Mouse (Mus musculus) lung, adult 18-20 months (tissue): ENCODE results near the gene Gm7970.
"Not testable (repeated sequence)": the region's sequence is repeated elsewhere in the genome, so short reads cannot be mapped to it uniquely, and the experiment has no call there.

Source experiments
- DNase-seq, 2 experiments: peaks; one replicate each; pipeline ENCODE4 v3.0.0; 2022; ENCODE audit warnings: mixed read lengths in 2 of 2

Gene Gm7970

DNA sequence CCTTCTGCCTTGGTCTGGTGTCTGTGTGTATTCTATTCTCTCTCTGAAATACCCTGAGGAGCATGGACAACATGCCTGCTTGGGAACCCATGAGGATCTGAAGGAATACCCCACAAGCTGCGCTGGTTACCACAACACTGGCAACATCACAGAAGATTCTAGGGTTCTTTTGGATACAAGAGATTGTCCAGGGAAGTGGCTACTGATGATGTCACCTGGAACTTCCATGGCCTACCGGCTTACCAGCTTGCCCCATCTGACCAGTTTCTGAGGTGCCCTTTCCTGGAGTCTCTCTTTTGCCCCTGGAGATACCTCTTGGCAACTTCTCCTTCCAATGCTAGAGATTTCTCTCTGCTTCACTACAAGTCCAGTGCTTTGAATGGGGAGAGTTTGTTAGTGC is at the start of gene Gm7970:
Gene Gm7970 (minus strand): TSS at position 101 of the 400 bp plus-strand sequence.
- DNase-seq, result not testable (repeated sequence)

- DNase-seq, result not testable (repeated sequence)
Observed at GRCm38 (mm10) chr14:41600935-41601334, 45.6 kb upstream of the Gm7970 start.

DNA sequence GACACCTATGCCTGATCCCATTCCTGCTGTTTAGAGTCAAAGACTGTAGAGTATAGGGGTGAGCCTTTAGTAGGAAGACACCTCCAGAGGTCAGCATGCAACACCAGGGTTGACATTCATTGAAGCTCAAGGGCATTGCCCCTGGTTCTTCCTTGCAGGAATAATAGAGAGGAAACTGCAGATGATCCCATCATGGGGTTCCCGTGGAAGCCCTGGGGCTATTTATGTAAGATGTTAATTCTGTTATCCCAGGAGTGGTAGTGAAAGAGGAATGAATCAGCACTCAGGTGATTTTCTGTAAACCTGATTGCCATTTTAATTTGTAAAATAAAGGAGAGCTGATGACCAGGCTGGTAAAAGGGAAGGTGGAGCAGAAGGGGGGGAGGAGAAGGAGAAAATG is 31.0 kb upstream of the Gm7970 start:
- DNase-seq, result not testable (repeated sequence)

DNA sequence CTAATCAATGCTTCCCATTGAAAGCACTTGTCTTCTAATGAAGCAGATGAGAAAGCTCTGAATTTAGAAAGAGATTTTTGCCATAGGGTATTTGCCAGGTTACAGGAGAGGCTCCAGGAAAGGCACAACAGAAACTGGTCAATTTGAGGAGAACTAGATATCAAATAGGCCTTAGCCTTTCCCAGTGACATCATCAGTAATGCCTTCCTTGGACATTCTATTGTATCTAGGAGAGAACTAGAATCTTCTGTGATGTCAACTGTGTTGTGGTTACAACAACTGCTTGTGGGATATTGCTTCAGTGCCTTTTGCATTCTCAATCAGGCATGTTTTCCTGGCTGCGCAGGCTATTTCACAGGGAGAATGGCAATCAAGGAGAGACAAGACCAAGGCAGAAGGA is 17.5 kb upstream of the Gm7970 start, which contains the start of gene 1700049E17Rik2:
Gene 1700049E17Rik2 (plus strand): TSS at position 301 of the 400 bp plus-strand sequence.
- not testable (repeated sequence) for DNase-seq

DNA sequence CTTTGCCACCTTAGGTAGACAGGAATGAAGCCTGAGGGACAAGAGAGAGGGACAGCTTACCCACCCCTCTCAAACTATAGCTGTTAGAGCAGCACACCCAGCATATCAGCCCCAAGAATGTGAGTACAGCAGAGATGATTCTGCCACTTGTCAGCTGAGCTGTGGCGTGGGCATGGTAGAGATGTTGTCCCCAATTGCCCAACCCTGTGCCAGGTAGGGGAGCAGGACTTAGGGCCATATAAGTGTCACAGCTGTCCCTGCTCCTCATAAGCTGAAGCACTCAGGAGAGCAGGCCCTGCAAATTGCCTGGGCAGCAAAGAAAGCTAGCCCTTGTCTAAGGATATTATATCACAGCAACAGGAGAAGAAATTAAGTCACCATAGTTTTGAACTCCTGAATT is 30.7 kb downstream of the Gm7970 start:
- DNase-seq, result not testable (repeated sequence)

DNA sequence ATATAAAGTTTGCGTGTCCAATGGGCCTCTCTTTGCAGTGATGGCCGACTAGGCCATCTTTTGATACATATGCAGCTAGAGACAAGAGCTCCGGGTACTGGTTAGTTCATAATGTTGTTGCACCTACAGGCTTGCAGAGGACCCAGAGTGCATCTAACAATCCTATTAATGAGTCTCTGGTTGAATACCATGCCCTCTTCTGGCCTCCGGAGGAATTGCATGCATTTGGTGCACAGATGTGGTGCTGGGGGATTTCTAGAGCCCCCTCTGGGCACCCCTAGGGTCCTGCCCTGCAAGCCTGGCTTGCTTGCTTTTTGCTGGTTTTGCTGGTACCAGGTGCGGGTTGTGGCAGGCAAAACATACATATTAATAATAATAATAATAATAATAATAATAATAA is 34.7 kb downstream of the Gm7970 start:
- not testable (repeated sequence) for DNase-seq
